Mouse (Mus musculus) left cerebral cortex, adult 11 months (tissue): ENCODE data around the gene Atn1.
A peak's percentile ranks its signal among the peaks of the same experiment; 100 is the strongest.

Source experiments
- DNase-seq: peaks from one replicate; pipeline ENCODE4 v3.0.0; 2022; ENCODE audit warnings: low spot score

Atn1 gene

DNA sequence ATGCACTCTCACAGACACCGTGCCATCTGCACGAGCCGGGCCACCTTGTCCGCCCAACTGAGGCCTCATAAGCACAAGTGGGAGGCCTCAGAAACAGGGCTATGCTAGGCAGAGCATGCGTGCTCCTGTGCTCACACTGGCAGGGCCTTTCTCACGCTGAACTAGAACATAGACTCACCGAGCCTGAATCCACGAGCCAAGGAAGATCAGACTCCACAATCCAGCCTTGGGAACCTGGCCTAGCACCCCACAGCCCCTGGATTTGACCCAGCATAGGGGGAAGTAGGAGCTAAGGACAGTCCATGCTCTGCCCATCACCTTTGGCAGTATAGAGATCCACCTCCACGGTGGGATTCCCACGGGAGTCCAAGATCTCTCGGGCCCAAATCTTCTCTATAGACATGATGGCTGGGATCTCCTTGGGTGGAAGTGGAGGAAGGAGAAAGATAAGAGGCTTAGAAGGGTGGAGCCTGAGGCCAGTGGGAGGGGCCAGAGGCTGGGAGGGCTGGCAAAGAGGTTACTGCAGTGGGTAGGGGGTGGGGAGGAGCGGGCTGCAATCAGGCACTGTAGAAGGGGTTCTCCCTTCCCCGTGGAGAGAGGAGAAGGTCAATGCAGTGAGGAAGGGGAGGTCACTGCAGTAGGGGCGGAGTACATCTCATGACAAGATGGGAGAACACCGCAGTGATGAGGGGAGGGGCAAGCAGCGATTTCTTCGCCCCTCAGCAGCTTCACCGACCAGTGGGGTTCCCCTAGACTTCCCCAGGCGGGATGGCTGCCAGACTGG, 11.8 kb upstream of the Atn1 start:
- peak; percentile 54 for DNase-seq

DNA sequence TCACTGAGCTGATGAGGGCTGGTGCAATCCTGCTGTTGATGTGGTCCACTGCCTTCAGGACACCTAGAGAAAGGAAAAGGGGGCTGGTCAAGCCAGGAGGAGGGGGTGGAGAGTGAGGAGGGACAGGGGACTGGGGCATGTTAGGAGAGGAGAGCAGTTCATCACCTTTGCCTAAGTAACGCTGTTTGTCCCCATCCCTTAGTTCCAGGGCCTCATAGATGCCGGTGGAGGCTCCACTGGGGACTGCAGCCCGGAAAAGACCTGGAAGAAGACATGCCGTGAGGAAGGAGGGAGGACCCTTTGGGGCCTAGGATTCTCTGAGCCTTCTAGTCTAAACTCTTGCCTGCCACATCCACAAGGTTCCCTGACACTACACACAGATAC, 11.2 kb upstream of the Atn1 start:
- DNase-seq = no peak

GRCm38 (mm10) chr6:124765951-124766350, 9.6 kb upstream of the Atn1 start:
- DNase-seq = no peak

DNA sequence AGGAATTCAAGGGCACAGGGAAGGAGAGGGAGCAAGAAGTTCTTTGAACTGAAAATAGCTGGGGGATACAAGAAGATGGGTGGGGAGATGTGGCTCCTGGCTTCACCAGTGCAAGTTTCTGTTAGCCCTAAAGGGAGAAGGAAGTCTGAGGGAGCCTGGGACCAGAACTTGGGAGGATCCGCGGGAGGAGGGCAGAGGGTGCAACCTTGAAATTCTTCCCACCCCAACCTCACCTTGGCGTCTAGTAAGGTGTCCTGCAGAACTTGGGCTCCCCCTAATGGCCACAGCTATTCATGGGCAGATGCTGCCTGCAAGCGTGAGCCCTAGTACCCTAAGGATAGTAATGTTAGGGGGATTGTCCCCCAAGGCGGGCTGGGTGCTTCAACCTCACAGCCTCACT, 2.9 kb upstream of the Atn1 start:
- peak; percentile 81 for DNase-seq

DNA sequence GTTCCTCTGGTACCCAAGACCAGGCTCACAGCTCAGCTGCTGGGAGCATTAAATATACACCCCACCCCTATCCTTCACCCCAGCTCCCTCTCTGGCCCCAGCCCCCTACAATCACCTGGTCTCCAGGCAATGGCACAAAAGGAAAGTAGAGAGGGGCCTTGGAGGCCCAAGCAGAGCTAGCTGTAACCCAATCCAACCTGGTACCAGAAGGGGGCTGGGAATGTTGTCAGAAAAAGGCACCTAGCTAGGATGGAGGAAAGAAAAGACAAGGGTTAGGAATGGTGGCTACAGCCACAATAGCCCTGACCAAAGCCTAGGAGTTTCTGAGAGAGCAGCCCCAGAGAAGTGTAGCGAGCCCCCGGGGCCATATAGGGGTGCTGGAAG, 2.5 kb upstream of the Atn1 start:
- DNase-seq = no peak

DNA sequence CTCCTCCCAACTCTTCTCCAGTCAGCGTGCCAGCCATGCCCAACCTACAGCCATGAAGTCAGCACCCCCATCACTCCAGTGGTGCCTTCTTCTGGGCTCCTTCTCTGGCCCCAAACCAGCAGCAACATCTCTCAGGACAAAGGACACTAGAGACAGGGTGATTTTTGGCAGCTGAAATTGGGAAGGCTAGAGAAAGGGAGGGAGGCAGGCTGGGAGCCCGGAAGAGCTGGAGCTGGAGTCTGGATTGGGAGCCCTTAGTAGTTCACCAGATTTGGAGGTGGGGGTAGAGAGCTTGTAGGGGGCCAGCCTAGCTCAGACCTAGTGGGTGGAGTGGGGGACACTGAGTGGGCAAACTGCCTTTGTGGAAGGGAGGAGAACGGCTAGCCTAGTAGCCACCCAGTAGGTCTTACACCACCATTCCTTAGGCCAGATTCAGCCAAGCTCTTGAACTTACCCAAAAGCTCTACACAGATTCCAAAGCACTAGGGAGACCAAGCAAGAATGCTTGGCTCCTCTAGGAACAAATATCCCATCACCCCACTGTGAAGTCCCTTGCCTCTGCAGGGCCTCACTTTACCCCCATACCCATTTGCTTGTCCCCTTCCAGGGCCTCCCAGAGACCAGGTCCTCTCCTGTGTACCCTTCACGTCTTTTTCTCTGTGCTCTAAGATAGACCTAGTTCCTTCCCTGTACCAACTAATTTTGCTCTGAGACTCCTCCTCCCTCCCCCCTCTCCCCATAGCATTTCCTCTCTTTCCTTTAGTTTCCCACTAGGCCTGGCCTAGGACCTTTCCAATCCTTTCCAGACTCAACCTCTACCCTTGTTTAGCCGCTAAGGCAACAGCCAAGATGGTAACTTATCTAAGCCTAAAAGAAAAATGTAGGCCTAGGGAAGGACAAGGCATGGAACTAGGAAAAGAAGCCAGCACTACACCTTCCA, 1.9 kb upstream of the Atn1 start:
- DNase-seq = no peak

DNA sequence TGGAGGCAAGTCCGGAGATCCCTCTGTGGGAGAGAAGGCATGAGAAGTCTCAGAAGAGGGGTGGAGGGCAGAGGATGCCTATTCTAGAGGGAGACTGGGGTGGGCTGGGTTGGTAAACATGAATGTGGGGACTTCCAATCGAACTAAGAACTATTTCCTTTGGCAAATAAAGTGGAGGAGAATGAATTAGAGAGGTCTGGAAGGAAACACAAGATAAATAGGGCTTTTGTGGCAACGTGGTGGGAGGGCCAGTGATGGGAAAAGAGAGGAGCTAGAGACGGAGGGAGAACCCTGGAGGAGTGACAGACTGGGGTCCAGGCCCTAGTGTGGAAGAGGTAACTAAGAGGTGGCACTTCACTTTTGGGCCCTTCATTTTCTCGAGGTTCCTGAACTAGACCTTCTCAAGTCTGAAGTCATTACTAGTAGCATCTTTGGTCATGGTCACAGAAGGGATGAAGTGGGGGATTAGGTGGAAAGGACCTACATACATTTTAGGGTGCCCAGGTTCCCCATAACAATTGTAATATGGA, 1.1 kb upstream of the Atn1 start:
- DNase-seq = no peak

GRCm38 (mm10) chr6:124756652-124757350, 477 bp upstream of the Atn1 start:
- DNase-seq = no peak

GRCm38 (mm10) chr6:124755306-124755705, 1.0 kb downstream of the Atn1 start:
- DNase-seq = no peak

DNA sequence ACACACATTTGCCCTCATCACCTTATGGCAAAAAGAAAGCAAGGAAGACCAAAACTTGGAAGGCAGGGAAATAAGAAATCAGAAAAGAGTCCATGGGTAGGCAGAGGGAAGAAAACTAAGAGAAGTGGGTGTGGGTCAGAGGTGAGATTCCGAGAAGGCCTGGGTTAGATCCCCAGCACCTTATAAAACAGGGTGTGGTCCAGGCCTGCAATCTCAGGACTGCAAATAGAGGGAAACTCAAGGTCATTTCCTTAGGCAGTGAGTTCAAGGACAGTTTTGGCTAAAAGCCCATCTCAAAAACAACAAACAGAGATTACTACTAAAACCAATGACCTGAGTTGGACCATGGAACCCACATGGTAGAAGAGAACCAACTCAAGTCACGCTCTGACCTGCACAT, 2.5 kb downstream of the Atn1 start:
- no peak for DNase-seq

GRCm38 (mm10) chr6:124750405-124750804, 5.9 kb downstream of the Atn1 start:
- no peak for DNase-seq

DNA sequence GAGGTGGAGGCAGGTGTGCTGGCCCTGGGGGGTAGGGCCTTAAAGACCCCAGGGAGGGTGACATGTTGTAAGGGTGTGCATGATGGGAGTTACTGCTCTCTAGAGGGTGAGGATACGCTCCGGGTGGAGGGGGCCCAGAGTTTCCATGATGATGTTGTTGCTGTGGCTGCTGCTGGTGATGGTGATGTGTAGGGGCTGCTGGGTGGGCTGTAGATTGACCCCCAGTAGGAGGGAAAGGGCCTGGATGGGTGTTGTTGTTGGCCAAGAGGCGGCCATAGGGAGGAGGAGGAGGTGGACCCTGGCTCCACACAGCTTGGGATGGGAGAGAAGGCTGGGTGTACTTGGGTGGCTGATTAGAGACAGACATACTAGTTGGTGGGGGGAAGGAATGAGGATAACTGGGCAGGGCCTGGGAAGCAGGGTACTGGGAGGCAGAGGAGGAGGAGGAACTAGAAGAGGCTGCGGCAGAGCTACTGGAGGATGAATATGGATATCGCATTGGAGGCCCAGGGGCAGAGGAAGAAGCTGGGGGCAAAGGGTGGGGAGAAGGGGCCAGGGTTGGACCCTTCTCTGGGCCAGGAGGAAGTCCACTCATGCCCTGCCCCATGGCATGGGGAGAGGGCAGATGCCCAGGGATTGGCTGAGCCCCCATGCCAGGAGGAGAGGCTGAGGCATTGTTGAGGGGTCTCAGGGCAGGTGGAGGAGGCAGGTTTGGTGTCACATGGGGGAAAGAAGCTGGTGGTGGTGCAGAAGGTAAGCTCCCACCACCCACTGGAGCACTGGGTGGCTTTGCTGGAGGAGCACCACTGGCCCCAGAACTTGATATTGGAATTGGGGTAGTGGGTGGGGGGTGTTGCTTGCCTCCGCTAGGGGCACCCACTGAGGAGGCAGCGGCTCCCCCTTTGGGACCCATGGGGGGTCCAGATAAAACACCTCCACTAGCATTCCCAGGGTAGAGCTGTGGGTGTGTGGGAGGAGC, 9.4 kb downstream of the Atn1 start:
- DNase-seq = no peak

DNA sequence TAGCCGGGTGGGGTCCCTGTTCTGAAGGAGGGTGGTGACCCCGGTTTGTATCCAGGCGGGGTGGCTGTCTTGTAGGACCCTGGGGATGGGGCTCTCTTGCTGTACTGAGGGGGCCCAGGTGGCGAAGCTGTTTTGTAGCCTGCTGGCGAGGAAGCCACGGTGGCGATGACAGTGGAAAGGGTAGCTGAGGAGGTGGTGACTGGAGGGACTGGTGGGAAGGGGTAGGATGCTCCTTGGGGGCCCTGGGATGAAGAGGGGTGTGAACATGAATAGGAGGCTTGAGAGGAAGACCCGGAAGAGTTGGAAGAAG, 10.1 kb downstream of the Atn1 start:
- DNase-seq = no peak

DNA sequence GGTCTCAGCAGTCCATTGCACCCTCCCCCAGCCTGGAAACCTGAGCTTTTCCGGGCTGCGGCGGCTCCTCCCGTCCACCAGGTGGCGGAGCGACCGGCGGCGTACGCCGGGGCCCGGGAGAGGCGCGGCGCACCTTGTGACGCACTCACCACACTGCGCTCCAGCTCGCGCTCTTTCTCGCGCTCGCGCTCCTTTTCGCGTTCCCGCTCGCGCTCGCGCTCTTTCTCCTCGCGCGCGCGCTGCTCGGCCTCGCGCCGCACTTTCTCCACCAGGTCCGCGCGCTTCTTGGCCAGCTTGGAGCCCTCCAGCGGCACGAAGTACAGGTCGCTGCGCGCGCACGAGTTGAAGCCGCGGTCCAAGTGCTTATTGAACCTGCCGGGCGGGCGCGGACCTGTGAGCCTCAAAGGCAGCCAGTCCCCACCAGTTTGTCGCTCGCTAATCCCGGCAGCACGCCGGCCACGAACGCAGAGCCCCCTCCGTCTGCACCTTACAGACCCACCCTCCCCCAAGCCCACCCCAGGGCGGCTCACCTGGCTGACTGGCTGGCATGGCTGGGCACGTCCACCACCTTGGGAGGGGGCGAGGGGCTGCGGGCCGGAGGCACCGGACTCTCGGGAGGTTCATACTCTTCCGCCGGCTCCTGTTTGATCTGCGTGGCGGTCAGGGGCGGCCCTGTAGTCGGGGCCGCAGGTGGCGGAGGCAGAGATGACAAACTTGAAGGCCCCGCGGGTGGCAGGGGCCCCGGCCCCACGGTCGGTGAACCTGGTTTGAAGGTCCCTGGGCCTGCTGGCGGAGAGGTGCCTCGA, 10.6 kb downstream of the Atn1 start:
- DNase-seq = peak; percentile 91

- no peak for DNase-seq
Measured at GRCm38 (mm10) chr6:124744755-124745321, 11.5 kb downstream of the Atn1 start.

GRCm38 (mm10) chr6:124743647-124744046, 12.7 kb downstream of the Atn1 start:
- DNase-seq = no peak

GRCm38 (mm10) chr6:124742839-124743514, 13.3 kb downstream of the Atn1 start:
- DNase-seq = no peak

DNA sequence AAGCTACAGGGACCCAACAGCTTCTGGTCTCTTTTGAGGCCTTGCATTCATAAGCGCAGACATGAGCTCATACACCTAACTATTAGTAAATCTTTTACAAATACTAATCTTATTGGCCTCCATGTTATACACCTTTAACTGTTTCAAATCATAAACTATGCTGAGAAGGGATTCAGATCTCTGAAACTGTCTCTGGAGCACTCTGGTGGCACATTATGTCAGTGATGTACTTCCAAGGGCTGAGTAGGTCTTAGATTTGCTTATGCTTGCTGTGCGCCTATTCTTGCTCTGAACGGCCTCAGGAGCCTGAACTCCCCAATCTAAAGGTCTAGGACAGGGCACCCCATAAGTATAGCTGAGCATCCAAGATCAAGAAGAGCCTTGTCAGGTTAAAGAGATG, 14.5 kb downstream of the Atn1 start:
- DNase-seq = no peak
